Mouse (Mus musculus): ENCODE results near the gene Eprs. TPM values are rescaled to one million over a fixed set of nuclear protein-coding genes. Genes with fewer than 3 reads are reported as not detected.

Eprs gene
- polyA plus RNA-seq, 1 experiment = 12.2 TPM

DNA sequence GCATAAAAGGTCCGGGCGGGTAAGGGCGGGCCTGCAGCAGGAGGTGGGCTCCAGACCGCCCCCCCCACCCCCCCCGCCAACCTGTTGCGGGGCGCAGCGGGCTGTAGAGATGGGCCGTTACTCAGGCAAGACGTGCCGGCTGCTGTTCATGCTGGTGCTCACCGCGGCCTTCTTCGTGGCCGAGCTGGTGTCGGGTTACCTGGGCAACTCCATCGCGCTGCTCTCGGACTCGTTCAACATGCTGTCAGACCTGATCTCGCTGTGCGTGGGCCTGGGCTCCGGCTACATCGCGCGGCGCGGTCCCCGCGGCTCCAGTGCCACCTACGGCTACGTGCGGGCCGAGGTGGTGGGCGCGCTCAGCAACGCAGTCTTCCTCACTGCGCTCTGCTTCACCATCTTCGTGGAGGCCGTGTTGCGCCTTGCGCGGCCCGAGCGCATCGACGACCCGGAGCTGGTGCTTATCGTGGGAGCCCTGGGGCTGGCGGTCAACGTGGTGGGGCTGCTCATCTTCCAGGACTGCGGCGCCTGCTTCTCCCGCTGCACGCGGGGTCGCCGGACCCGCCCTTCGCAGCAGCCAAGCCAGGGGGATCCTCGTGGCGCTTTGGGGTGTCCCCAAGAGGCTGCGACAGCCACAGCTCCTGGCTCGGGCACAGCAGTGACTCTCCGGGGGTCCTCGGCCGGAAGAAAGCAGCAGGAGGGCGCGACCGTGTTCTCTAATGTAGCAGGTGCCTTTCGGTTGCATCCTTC lies 92.3 kb downstream of the Eprs start:
- TF ChIP-seq GATA1 (IDR thresholded peaks at IDR 0.05; ENCODE audit: low read length) = no peak

DNA sequence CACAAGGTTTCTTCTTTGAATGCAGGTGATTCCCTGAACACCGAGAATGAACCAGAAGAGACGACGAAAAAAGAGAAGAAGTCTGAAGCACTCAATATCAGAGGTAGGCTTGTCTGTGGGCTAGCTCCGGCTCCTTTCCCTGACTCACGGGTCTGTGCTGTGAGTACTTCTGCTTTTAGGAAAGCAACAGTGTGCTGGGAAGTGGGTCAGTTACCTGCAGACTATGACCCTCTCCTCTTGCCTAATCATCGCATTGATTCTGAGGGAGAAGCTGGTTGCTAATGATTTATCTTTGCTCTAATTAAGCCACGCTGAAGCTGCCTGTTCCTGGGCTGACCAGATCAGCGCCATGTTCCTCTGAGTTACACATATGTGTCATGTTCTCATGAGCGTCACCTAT lies 93.5 kb downstream of the Eprs start:
- TF ChIP-seq GATA1 (IDR thresholded peaks at IDR 0.05; ENCODE audit: low read length) = no peak

DNA sequence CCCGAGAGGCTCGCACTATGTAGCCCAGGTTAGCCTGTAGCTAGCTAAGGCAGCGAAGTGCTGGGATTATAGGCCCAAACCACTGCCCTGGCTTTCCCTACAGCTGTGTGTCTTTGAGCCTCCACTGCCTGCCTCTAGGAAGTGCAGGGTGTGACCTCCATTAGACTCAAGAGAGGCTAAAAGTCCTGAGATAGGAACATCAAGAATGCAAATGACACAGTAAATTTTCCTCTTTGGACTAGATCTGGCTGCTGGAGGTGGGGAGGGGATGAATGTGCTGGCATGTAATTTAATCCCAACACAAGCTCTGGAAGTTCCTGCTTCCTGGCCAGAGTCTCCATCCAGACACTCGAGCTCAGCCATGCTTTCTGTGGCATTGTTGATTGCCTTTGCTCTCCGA lies 97.3 kb downstream of the Eprs start:
- TF ChIP-seq GATA1 (IDR thresholded peaks at IDR 0.05; ENCODE audit: low read length) = no peak

DNA sequence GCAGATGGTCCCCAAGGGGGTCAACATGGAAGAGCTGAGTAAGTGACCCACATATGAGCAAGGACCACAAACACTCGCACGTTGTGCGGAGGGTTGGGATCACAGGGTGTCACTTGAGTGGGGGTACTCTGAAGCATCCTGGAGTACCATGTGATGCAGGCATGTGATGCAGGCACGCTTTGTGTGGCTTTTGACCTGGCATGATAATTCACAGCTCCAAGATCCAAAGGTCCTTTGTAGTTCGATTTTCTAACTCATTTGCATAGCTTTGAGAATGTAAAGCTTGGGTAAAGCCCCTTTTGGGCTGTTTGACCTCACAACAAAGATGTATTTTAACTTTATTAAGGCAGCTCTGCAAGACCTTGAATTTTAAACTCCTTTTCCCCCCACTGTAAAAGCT lies 100.0 kb downstream of the Eprs start:
- TF ChIP-seq GATA1 (IDR thresholded peaks at IDR 0.05; ENCODE audit: low read length) = no peak

DNA sequence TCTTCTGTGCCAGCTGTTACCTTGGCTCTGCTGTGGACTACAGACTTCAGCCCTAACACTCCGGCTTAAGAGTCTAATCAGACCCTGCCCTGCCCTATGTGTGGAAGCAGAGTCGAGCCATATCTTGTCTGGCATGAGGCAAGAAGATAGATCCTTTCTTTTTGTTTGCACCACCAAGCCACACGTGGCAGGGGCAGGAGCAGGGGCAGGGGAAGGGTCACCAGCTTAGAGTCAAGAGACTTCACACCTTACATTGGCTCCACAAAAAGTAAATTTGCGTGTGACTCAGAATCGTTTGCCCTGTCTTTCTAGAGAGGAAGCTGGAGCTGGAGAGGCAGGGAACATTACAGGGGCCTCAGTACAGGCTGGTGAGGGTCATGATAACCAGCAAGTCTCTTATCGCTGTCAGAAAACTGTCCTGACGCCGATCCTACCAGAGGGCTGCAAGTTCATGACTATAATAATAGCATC lies 106.7 kb downstream of the Eprs start:
- TF ChIP-seq GATA1 (IDR thresholded peaks at IDR 0.05; ENCODE audit: low read length) = peak; percentile 30

DNA sequence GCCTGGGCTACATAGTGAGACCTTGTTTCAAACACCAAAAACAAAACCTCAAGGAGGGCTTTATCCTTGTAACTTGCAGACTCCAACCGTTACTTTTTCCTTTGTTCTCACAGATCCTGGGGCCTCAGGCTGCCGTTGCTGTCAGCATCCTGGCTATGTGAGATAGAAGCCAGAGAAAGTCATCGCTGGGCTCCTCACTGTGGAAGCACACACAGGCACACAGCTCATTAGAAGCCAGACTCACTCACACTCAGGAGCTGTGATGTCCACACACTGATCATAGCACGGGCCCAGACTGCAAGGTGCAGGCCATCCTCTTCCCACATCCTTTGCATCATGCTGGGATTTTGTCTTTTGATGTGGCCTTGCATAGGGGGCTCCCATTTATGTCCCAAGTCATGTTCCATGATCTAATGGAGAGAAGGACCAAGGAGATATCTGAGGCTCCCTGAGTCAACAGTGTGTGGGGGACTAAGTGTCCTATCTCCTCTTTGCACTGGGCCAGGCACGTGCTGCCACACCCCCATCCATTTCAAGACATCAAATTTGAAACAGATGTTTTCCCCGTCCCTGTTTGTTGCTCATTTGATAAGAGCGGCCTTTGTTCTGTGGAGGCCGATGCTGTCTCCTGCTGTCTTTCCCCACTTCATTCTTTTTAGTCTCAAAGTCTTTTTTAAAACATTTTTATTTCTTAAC lies 109.3 kb downstream of the Eprs start:
- peak; percentile 27 for TF ChIP-seq GATA1 (IDR thresholded peaks at IDR 0.05; ENCODE audit: low read length)

DNA sequence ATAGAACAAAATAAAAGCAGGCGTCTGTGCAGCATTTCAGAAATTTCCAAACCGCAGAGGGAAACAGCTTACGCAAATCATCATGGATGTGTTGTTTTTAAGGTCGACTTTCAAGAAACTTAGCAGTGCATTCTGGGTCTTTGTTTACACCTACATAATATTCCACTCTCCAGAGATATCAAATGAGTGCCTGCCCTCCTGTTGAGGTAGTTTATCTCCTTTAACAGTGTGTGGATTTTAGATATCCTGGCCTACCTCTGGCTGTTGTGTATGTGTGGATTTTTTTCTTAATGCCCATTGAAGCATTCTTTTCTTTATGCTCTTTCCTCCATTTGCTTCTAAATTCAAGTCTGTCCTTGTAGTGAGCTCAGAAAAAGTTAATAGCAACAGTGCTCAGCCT lies 109.9 kb downstream of the Eprs start:
- TF ChIP-seq GATA1 (IDR thresholded peaks at IDR 0.05; ENCODE audit: low read length) = no peak

DNA sequence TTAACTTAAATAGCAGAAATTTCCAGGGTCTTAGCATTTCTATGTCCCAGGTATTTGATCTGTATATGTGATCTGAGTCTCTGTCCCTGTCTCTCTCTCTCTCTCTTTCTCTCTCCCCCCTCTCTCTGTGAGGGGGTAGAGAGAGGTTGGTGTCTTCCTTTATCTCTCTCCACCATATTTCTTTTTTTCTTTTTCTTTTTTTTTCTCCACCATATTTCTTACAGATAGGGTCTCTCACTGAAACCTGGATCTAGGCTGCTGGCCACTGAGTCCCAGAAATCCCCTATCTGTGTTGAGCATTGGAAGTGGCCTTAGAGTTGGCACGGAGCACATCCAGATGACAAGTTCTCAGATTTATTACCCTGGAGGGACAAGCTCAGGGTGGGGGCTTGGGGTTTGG lies 110.6 kb downstream of the Eprs start:
- TF ChIP-seq GATA1 (IDR thresholded peaks at IDR 0.05; ENCODE audit: low read length) = no peak

Other genes with a start within 250 kb of the Eprs start
- gene Rab3gap2, start 158.9 kb upstream of the Eprs start, polyA plus RNA-seq (2012) = 7.2 and 9.1 TPM in 2 replicates
- gene Iars2, start 33.6 kb upstream of the Eprs start, polyA plus RNA-seq (2012) = 10.0 and 14.0 TPM in 2 replicates
- 4.0 and 8.7 TPM in 2 replicates for gene Bpnt1, start 30.9 kb upstream of the Eprs start, polyA plus RNA-seq (2012)
- gene Slc30a10, start 91.8 kb downstream of the Eprs start, polyA plus RNA-seq (2012) = 8.9 and 11.2 TPM in 2 replicates

Data from G1E-ER4 (cell line).